Mouse (Mus musculus): ENCODE measurements at regions not wholly inside any gene's neighbourhood (a gene's known extent, or its start where the extent isn't known, plus 50 kb on each side); places are given as distances from the start of the nearest gene placed in this dataset.

DNA sequence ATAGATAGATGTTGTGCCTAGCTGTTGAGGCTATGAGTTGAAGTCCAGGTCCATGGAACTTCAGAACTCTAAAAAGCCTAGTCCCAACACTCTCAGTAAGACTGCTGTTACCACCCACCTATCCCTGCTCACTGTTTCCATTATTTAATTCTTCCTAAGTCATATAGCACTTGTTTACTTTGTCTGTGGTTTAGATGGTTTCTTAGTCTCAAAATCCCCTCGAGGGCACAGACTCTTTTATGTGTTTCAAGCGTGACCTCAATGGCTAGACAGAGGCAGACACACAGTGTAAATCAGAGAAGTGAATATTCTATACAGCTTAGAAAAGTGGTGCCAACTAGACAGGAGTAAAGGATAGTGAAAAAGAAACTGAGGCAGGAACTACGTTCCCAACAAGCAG, 117.0 kb upstream of the Slc44a1 start:
- 74% methylated on average over 3 of the region's 3 CpGs for WGBS

GRCm38 (mm10) chr4:53322484-53322883, 117.7 kb upstream of the Slc44a1 start:
- H3K36me3 ChIP-seq (ENCODE audit: control insufficient read depth, insufficient read depth): no peaks in the 10 kb centered on the region

More for the DNA sequence above, 117.0 kb upstream of the Slc44a1 start:
- no peak for TF ChIP-seq CTCF (IDR thresholded peaks at IDR 0.05; ENCODE audit: low read depth)
- H3K4me2 ChIP-seq (replicated peaks; ENCODE audit: low read depth): no peak overlapping the region
- H3K27ac ChIP-seq (ENCODE audit: low read depth, low read length): no peak overlapping the region
- no peak overlapping the region for H3K4me3 ChIP-seq (ENCODE audit: low read depth, low read length)
- ATAC-seq: no peak
- H3K9me3 ChIP-seq (ENCODE audit: control insufficient read depth): no peaks in the 10 kb centered on the region
- H3K36me3 ChIP-seq (ENCODE audit: control insufficient read depth, insufficient read depth): no peaks in the 10 kb centered on the region
- H3K9ac ChIP-seq (ENCODE audit: low read depth, low read length): no peak overlapping the region
- H3K27me3 ChIP-seq (replicated peaks; ENCODE audit: control insufficient read depth, insufficient read depth, low read length): no peaks in the 10 kb centered on the region
- H3K4me1 ChIP-seq (replicated peaks; ENCODE audit: control insufficient read depth, insufficient read depth, low read length): no peaks in the 10 kb centered on the region

DNA sequence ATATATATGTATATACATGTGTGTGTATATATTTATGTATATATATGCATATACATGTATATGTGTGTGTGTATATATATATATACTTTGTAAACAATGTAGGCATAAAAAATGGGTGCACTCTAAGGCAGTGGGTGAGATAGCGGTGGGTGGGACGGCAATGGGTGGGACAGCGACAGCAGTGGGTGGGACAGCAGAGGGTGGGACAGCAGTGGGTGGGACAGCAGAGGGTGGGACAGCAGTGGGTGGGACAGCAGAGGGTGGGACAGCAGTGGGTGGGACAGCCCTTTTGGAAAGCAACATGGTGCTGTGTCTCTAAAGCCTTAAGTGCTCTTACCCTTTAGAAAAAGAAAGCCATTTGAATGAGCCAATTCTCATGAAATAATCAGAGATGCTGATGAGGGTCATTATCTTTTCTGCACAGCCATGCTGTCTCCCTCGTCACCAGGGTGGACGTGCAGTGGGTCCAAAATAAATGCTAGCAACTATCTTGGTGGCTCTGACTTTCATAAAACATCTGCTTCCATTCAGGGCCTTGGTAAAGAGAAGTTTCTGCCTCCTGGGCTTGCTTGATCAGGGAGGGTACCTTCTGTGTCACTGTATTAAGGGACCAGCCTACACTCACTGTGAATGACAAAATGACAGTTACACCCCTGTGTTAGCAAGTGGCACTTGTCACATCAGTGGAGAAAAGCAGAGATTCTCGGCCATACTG, 119.3 kb upstream of the Slc44a1 start:
- no peak for ATAC-seq
- Histone ChIP-seq H3K27ac (ENCODE audit: low read depth, low read length) (no peak overlapping the region), H3K4me1 (replicated peaks; ENCODE audit: control insufficient read depth, insufficient read depth, low read length) (no peaks in the 10 kb centered on the region; the same call in 1 of the 2 replicates), H3K9me3 (ENCODE audit: control insufficient read depth) (no peaks in the 10 kb centered on the region), H3K4me2 (replicated peaks; ENCODE audit: low read depth) (no peak overlapping the region), H3K9ac (ENCODE audit: low read depth, low read length) (no peak overlapping the region), H3K27me3 (replicated peaks; ENCODE audit: control insufficient read depth, insufficient read depth, low read length) (no peaks in the 10 kb centered on the region), H3K4me3 (ENCODE audit: low read depth, low read length) (no peak overlapping the region), H3K36me3 (ENCODE audit: control insufficient read depth, insufficient read depth) (no peaks in the 10 kb centered on the region)
- TF ChIP-seq CTCF (IDR thresholded peaks at IDR 0.05; ENCODE audit: low read depth): no peak
- WGBS: 89% methylated on average over 6 of the region's 6 CpGs

More at GRCm38 (mm10) chr4:53322484-53322883, 117.7 kb upstream of the Slc44a1 start:
- TF ChIP-seq CTCF (IDR thresholded peaks at IDR 0.05; ENCODE audit: low read depth): no peak
- H3K9ac ChIP-seq (ENCODE audit: low read depth, low read length): no peak overlapping the region
- H3K9me3 ChIP-seq (ENCODE audit: control insufficient read depth): no peaks in the 10 kb centered on the region
- H3K4me3 ChIP-seq (ENCODE audit: low read depth, low read length): no peak overlapping the region
- H3K27me3 ChIP-seq (replicated peaks; ENCODE audit: control insufficient read depth, insufficient read depth, low read length): no peaks in the 10 kb centered on the region
- H3K4me1 ChIP-seq (replicated peaks; ENCODE audit: control insufficient read depth, insufficient read depth, low read length): no peaks in the 10 kb centered on the region; the same call in 1 of the 2 replicates
- H3K4me2 ChIP-seq (replicated peaks; ENCODE audit: low read depth): no peak overlapping the region
- no peak for ATAC-seq
- 83% methylated on average over 5 of the region's 5 CpGs for WGBS
- H3K27ac ChIP-seq (ENCODE audit: low read depth, low read length): no peak overlapping the region

- no peak overlapping the region for H3K9ac ChIP-seq (ENCODE audit: low read depth, low read length)
- no peak overlapping the region for H3K4me3 ChIP-seq (ENCODE audit: low read depth, low read length)
- H3K36me3 ChIP-seq (ENCODE audit: control insufficient read depth, insufficient read depth): no peaks in the 10 kb centered on the region
- H3K4me2 ChIP-seq (replicated peaks; ENCODE audit: low read depth): no peak overlapping the region
- H3K4me1 ChIP-seq (replicated peaks; ENCODE audit: control insufficient read depth, insufficient read depth, low read length): peaks cover 3% of the 10 kb centered on the region; the same call in 1 of the 2 replicates
- no peak overlapping the region for H3K27ac ChIP-seq (ENCODE audit: low read depth, low read length)
- 74% methylated on average over 4 of the region's 4 CpGs for WGBS
- no peak for TF ChIP-seq CTCF (IDR thresholded peaks at IDR 0.05; ENCODE audit: low read depth)
- H3K27me3 ChIP-seq (replicated peaks; ENCODE audit: control insufficient read depth, insufficient read depth, low read length): no peaks in the 10 kb centered on the region
- H3K9me3 ChIP-seq (ENCODE audit: control insufficient read depth): no peaks in the 10 kb centered on the region
- no peak for ATAC-seq
These were observed 121.2 kb upstream of the Slc44a1 start for GRCm38 (mm10) chr4:53319051-53319450.

GRCm38 (mm10) chr4:53318181-53318580, 122.0 kb upstream of the Slc44a1 start:
- WGBS: 54% methylated on average over 6 of the region's 6 CpGs
- Histone ChIP-seq H3K27ac (ENCODE audit: low read depth, low read length) (no peak overlapping the region), H3K9me3 (ENCODE audit: control insufficient read depth) (no peaks in the 10 kb centered on the region), H3K4me2 (replicated peaks; ENCODE audit: low read depth) (no peak overlapping the region), H3K9ac (ENCODE audit: low read depth, low read length) (no peak overlapping the region), H3K4me1 (replicated peaks; ENCODE audit: control insufficient read depth, insufficient read depth, low read length) (peaks cover 3% of the 10 kb centered on the region; the same call in 1 of the 2 replicates), H3K4me3 (ENCODE audit: low read depth, low read length) (no peak overlapping the region), H3K36me3 (ENCODE audit: control insufficient read depth, insufficient read depth) (no peaks in the 10 kb centered on the region), H3K27me3 (replicated peaks; ENCODE audit: control insufficient read depth, insufficient read depth, low read length) (no peaks in the 10 kb centered on the region)
- ATAC-seq: no peak
- no peak for TF ChIP-seq CTCF (IDR thresholded peaks at IDR 0.05; ENCODE audit: low read depth)

GRCm38 (mm10) chr4:53317453-53317824, 122.8 kb upstream of the Slc44a1 start:
- peaks cover 3% of the 10 kb centered on the region; the same call in 1 of the 2 replicates for H3K4me1 ChIP-seq (replicated peaks; ENCODE audit: control insufficient read depth, insufficient read depth, low read length)
- no peak overlapping the region for H3K9ac ChIP-seq (ENCODE audit: low read depth, low read length)
- no peaks in the 10 kb centered on the region for H3K36me3 ChIP-seq (ENCODE audit: control insufficient read depth, insufficient read depth)
- TF ChIP-seq CTCF (IDR thresholded peaks at IDR 0.05; ENCODE audit: low read depth): no peak
- no peak overlapping the region for H3K4me3 ChIP-seq (ENCODE audit: low read depth, low read length)
- H3K27ac ChIP-seq (ENCODE audit: low read depth, low read length): no peak overlapping the region
- H3K4me2 ChIP-seq (replicated peaks; ENCODE audit: low read depth): no peak overlapping the region
- ATAC-seq: no peak
- no peaks in the 10 kb centered on the region for H3K9me3 ChIP-seq (ENCODE audit: control insufficient read depth)
- 77% methylated on average over 7 of the region's 7 CpGs for WGBS
- H3K27me3 ChIP-seq (replicated peaks; ENCODE audit: control insufficient read depth, insufficient read depth, low read length): no peaks in the 10 kb centered on the region
